Mouse (Mus musculus) fibroblast of lung, adult 2 months (primary cell): ENCODE measurements around the gene Mtfp1.
A peak's percentile ranks its signal among the peaks of the same experiment; 100 is the strongest.
"Not testable (repeated sequence)": the region's sequence is repeated elsewhere in the genome, so short reads cannot be mapped to it uniquely, and the experiment has no call there.

Experiments
- DNase-seq: peaks from one replicate; pipeline ENCODE4 v3.0.0-alpha.2; 2011; ENCODE audit warnings: low read depth

Gene Mtfp1

DNA sequence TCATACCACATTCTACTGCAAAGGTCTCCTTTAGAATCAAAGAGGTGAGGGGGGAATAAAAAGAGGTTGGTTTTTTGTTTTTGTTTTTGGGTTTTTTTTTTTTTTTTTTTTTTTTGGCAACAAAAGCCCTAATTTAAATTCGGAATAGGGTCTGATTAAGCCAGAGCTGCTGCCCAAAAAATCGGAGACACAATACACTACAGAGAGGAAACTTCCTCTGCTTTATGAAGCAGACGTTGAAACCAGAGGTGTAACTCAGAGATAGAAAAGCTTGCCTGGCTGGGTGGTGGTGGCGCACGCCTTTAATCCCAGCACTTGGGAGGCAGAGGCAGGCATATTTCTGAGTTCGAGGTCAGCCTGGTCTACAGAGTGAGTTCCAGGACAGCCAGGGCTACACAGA lies 19.3 kb upstream of the Mtfp1 start:
- DNase-seq = not testable (repeated sequence)

DNA sequence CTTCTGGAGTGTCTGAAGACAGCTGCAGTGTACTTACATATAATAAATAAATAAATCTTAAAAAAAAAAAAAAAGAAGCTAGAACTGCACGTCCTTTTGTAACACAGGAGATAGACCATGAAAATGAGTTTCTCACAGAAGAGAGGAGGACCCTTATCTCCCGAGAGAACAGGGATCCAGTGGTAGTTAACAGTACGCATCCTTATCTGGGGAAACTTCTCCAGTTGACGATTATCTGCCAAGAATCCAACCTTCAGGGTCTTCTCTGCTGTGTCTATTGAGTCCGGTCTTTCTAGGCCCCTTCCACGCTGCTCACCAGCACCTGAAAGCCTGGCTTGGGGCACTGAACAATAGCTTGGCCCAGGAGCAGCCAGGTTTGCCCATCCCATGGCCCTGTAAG lies 18.7 kb upstream of the Mtfp1 start:
- DNase-seq = no peak

- no peak for DNase-seq
These were observed 18.3 kb upstream of the Mtfp1 start for GRCm38 (mm10) chr11:4113496-4113895.

DNA sequence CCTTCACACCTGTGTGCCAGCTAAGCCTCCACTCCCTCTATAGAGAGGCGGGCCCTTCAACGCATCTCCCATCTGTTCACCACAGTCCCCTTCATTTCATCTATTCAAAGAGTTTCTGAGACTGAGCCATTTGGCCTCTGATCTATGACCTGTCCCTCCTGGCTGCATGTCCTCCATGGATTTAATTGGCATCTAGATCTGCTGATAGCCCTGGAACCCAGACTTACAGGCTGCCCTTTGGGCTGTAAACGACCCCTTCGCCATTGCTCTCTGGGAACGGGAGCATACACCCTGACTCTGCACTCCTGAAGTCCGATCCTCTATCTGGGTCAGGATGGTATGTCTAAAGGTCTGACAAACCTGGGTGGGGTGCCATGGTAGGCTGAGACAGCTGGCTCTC lies 17.6 kb upstream of the Mtfp1 start:
- no peak for DNase-seq

DNA sequence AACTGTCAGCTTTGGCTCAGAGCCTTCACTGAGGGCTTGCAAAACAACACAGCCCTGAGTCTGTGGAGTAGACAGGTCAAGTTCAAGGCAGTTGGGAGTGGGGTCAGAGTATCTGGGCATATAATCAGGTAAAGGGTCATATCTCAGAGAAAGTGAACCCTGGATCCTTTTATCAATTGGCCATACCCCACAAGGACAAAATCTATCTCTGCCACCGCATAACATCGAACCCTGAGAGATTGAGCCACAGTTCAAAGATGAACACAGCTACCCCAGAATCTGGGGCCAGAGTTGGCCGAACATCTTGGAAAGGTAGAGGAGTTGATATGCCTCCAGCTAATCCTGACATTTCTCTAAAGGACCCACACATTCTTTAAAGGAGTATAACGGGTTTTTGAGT lies 16.8 kb upstream of the Mtfp1 start:
- no peak for DNase-seq

DNA sequence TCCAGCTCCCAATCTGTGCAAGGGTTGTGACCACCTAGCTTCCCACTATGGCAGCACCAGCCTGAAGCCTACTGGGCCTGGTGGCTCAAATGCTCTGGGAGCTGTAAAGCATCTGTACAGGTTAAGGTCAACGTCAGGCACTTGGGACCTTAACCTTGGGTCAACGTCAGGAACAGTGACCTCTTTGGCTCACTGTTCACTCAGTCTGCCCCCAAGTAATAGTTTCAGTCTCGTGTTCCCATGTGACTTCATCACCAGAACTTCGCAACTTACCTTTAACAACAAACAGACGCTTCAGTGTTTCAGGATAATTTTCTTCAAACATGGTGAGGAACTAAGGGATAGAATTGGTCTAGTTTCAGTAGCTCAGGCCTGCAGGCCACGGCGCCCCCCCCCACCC lies 13.4 kb upstream of the Mtfp1 start:
- no peak for DNase-seq

- not testable (repeated sequence) for DNase-seq
These were observed 12.7 kb upstream of the Mtfp1 start for GRCm38 (mm10) chr11:4107901-4108300.

DNA sequence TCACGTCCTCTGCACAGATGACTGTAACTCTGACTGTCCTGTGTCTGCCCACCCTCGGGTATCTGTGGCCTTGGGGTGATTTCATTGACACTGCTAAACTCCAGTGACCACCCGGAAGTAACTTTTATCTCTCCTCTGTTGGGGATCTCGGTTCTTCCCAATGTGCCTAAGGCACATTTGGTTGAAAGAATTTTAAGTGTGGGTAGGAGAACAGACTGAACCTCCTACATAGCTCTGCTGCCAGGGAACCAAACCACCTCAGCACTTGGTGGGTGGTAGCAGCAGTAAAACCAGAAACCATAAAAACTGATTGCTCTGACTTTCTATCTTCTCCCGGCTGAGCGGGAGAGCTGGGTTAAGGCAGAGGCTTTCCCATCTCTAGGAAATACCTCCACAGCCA lies 10.2 kb upstream of the Mtfp1 start:
- DNase-seq = no peak

DNA sequence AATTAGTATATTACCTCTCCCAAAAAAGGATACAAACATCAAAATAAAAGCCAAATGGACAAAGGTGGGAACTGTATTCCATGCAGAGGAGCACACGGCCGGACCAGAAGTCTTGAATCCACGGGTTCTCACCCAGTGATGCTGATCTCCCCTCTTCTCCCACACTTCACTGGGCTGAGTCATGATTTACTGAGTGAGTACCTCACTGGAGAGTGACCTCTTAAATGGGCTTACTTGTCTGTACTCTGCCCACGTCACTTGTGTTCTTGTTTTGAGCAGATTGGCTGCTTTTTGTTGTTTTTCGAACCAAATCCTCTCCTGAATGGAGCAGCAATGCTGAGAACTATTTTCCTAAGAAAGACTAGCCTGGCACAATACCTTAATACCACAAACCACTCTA lies 9.7 kb upstream of the Mtfp1 start:
- DNase-seq = no peak

DNA sequence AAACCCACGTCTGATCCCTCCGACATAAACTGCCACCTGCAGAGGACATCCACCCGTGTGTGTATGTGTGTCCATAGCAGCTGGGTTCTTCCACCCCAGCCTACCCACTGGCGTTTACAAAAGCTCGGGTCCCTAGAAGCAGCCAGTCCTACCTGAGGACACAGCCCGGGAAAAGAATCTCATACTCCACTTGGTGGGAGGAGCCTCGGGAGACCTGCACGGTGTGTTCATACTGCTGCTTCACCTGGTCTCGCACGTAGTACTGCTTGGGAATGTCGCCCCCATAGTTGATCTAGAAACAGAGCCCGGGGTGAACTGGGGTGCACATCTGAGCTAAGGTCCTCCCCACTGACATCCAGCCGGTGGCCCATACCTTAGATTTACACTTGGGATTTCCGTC lies 8.3 kb upstream of the Mtfp1 start:
- DNase-seq = no peak

DNA sequence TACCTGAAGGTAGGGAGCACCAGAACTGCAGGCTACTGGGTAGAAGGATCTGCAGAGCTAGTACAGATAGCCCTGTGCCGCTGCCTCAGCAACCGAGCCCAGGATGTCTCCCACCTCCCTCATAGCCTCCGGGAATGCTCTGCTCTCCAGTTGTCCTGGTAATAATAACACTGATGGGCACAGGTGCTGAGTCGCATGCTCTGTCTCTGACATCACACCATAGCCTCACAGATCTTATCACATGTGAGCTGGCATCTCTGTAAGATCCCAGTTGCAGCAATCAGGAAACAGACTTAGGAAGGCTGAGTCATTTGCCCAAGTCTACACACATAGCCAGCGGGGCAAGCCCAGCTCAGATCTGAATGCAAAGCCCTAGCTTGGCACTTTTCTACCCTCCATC lies 6.6 kb upstream of the Mtfp1 start:
- DNase-seq = no peak

- DNase-seq = no peak
These were observed 4.2 kb upstream of the Mtfp1 start for GRCm38 (mm10) chr11:4099447-4099846.

DNA sequence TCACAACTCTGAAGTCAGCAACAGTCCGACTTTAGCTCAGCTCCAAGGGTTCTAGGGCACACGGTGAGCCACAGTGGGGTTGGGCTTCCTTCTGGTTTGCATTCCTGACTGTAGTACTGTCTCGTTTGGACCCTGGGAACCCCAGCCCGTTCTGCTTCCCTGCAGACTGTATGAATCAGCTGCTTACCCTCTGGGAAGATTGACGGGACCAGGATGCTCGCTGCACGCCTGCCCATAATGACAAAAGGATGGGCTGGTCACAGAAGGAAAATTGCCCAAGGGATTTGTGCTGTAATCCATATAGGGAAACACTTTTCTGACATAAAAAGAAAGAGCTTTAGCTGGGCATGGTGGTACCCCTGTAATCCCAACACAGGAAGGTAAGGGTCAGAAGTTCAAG lies 3.6 kb upstream of the Mtfp1 start:
- DNase-seq = no peak

GRCm38 (mm10) chr11:4098120-4098519 lies 2.9 kb upstream of the Mtfp1 start:
- DNase-seq = no peak

GRCm38 (mm10) chr11:4097091-4097621 lies 1.9 kb upstream of the Mtfp1 start:
- DNase-seq = no peak

- DNase-seq = peak; percentile 98
These were observed 1.1 kb upstream of the Mtfp1 start for GRCm38 (mm10) chr11:4096054-4096984.

- DNase-seq = no peak
These were observed 671 bp downstream of the Mtfp1 start for GRCm38 (mm10) chr11:4094378-4095170.

DNA sequence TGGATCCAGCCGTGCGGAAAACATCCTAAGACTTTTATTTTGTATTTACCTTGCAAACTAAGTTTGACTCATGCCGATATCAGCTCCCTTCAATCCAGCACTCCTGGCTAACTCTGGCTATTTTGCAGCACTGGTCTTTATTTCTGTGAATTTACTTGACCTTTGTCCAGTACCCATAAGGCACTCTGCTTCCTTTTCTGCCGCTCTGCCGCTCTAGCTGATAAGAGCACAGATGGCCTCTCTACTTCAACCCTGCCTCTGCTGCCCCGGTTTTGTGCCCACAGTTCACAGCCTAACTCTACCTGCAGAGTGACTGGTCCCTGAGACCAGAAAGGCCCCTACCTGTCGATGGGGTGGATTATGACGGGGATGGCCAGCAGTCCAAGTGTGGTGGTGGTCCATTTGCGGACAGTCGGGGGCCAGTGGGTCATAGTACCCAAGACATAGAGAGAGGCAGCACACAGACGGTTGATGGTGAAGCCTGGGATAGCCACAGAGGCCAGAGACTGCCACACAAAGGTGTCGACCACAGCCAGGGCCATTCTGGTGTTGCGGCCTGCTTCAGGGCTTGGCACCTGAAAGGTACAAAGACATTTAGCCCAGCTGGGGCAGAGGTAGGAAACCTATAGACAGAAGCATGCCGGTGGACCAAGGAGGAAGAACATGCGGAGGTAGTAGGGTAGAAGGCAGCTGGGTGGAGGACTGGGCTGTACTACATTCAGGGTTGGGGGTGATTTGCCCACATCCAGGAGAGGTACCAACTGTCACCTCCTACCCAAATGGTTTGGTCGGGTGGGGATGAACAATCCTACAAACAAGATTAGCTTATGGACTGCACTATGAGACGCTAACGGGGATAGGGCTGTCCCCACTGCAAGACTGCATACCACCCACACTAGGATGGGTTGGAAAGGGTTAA lies 1.5 kb downstream of the Mtfp1 start:
- DNase-seq = no peak

DNA sequence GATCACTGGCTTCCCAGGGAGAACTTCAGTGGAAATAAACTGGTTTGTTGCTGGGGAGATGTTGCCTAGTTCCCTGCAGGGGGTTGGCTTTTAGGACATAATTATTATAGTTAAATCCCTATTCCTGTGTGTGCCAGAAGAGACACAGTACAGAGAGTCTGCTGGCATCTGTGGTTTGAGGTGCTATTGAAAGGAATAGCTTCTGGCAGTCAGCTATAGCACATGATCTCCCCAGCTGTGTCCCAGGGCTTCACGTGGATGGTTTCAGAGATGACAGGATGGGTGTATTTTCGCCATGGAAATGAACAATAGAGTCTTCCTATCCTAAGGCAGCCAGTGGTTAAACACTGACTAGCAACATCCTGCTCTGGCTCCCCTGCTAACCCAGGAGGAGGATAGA lies 8.0 kb downstream of the Mtfp1 start:
- DNase-seq = no peak

GRCm38 (mm10) chr11:4086246-4086645 lies 9.0 kb downstream of the Mtfp1 start:
- DNase-seq = no peak

- no peak for DNase-seq
These were observed 11.7 kb downstream of the Mtfp1 start for GRCm38 (mm10) chr11:4083316-4084078.
